ENCODE assay signal across 24 mouse cellular contexts in the genomic region with DNA sequence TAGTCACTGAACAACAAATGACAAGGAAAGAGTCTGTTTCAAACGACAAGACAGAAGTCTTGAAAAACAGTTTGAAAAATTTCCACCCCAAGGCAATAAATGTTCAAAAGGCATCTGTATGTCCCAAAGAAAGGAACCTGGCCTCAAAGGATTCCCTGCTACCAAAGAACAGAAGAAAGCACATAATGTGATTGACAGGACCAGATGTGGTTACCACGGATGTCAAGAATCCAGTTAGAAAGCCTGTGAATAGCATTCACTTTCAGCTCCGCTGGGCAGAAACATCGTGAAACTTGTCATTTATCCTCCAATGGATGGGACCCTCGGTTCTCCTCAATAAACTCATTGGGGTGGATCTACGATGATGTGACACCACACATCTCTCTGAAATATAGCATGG. TPM values are rescaled to one million over a fixed set of nuclear protein-coding genes. Genes with fewer than 3 reads are reported as not detected.
A peak's percentile ranks its signal among the peaks of the same experiment; 100 is the strongest.
DNase-seq lines count a peak whose midpoint lies in the region; ATAC-seq and TF ChIP-seq lines count a peak whose summit lies in the region.
"Had no signal": no experiment of that assay in that cellular context is flagged by ENCODE, and none has a peak within 500 bp of the region (broad histone marks: within the 10 kb centered on the region; RNA-seq: fewer than 3 reads in every experiment).

No protein-coding gene starts in this region.

- ATAC-seq in embryonic facial prominence, embryonic 11.5 days (replicated peaks; ENCODE audit: insufficient number of reproducible peaks, low FRiP score, low TSS enrichment, low read depth), result no peak
- no peak for ATAC-seq in midbrain, embryonic 14.5 days (ENCODE audit: low FRiP score, low TSS enrichment)
- ATAC-seq in limb, embryonic 14.5 days (ENCODE audit: low FRiP score, low read depth), result no peak
- ATAC-seq in heart, embryonic 11.5 days (replicated peaks; ENCODE audit: insufficient number of reproducible peaks, low FRiP score, low TSS enrichment), result no peak
- ATAC-seq: activated CD4-positive, CD25-positive, alpha-beta regulatory T cell, adult 4 months; forebrain, embryonic 13.5 days; forebrain, postnatal 0 days; intestine, embryonic 15.5 days; Patski had no signal

- no peak overlapping the region for H3K27ac ChIP-seq in embryonic facial prominence, embryonic 11.5 days (replicated peaks; ENCODE audit: low read depth, low read length)
- H3K27ac ChIP-seq in embryonic facial prominence, embryonic 10.5 days (replicated peaks), result no peak overlapping the region
- no peak overlapping the region for H3K27ac ChIP-seq in midbrain, embryonic 14.5 days (replicated peaks; ENCODE audit: low read depth, low read length)
- no peak overlapping the region for H3K27ac ChIP-seq in midbrain, embryonic 10.5 days (replicated peaks)
- H3K27ac ChIP-seq in limb, embryonic 14.5 days (replicated peaks; ENCODE audit: low read depth, low read length), result no peak overlapping the region
- no peak overlapping the region for H3K27ac ChIP-seq in heart, embryonic 11.5 days (ENCODE audit: low read depth, low read length)
- H3K27ac ChIP-seq: forebrain, embryonic 13.5 days; hindbrain, embryonic 13.5 days; intestine, embryonic 15.5 days had no signal

- H3K27me3 ChIP-seq in embryonic facial prominence, embryonic 11.5 days (ENCODE audit: control insufficient read depth, insufficient read depth, low read length), result no peaks in the 10 kb centered on the region
- H3K27me3 ChIP-seq in embryonic facial prominence, embryonic 10.5 days (replicated peaks; ENCODE audit: low read depth, poor library complexity, severe bottlenecking), result no peaks in the 10 kb centered on the region
- no peaks in the 10 kb centered on the region for H3K27me3 ChIP-seq in midbrain, embryonic 14.5 days (ENCODE audit: control insufficient read depth, insufficient read depth, low read length)
- H3K27me3 ChIP-seq in midbrain, embryonic 10.5 days (ENCODE audit: low read depth, poor library complexity, severe bottlenecking), result no peaks in the 10 kb centered on the region
- no peaks in the 10 kb centered on the region for H3K27me3 ChIP-seq in limb, embryonic 14.5 days (ENCODE audit: control insufficient read depth, insufficient read depth, low read length)
- H3K27me3 ChIP-seq in heart, embryonic 11.5 days (ENCODE audit: control insufficient read depth, insufficient read depth, low read length), result no peaks in the 10 kb centered on the region
- H3K27me3 ChIP-seq: forebrain, embryonic 13.5 days; hindbrain, embryonic 13.5 days; intestine, embryonic 15.5 days had no signal

- H3K4me1 ChIP-seq in embryonic facial prominence, embryonic 11.5 days (ENCODE audit: control insufficient read depth, insufficient read depth, low read length), result no peaks in the 10 kb centered on the region
- H3K4me1 ChIP-seq in embryonic facial prominence, embryonic 10.5 days, result no peaks in the 10 kb centered on the region
- H3K4me1 ChIP-seq in midbrain, embryonic 14.5 days (ENCODE audit: control insufficient read depth, insufficient read depth, low read length), result no peaks in the 10 kb centered on the region
- H3K4me1 ChIP-seq in midbrain, embryonic 10.5 days, result 0 out of 2 replicates have a peak, but pooled peaks cover 9% of the 10 kb centered on the region
- no peaks in the 10 kb centered on the region for H3K4me1 ChIP-seq in limb, embryonic 14.5 days (ENCODE audit: control insufficient read depth, insufficient read depth, low read length)
- H3K4me1 ChIP-seq in heart, embryonic 11.5 days (ENCODE audit: control insufficient read depth, insufficient read depth, low read length), result no peaks in the 10 kb centered on the region
- H3K4me1 ChIP-seq: forebrain, embryonic 13.5 days; hindbrain, embryonic 13.5 days; intestine, embryonic 15.5 days had no signal

- H3K4me3 ChIP-seq in embryonic facial prominence, embryonic 11.5 days (ENCODE audit: low read depth, low read length), result no peak overlapping the region
- no peak overlapping the region for H3K4me3 ChIP-seq in embryonic facial prominence, embryonic 10.5 days
- H3K4me3 ChIP-seq in midbrain, embryonic 14.5 days (replicated peaks; ENCODE audit: low read depth, low read length), result no peak overlapping the region
- no peak overlapping the region for H3K4me3 ChIP-seq in midbrain, embryonic 10.5 days
- no peak overlapping the region for H3K4me3 ChIP-seq in limb, embryonic 14.5 days (replicated peaks; ENCODE audit: low read length)
- H3K4me3 ChIP-seq in heart, embryonic 11.5 days (ENCODE audit: low read depth, low read length), result no peak overlapping the region
- H3K4me3 ChIP-seq: forebrain, embryonic 13.5 days; hindbrain, embryonic 13.5 days; intestine, embryonic 15.5 days had no signal

- no peaks in the 10 kb centered on the region for H3K9me3 ChIP-seq in embryonic facial prominence, embryonic 11.5 days (replicated peaks; ENCODE audit: control insufficient read depth, low read length)
- no peaks in the 10 kb centered on the region for H3K9me3 ChIP-seq in embryonic facial prominence, embryonic 10.5 days
- H3K9me3 ChIP-seq in midbrain, embryonic 14.5 days (ENCODE audit: control insufficient read depth, low read length), result no peaks in the 10 kb centered on the region
- H3K9me3 ChIP-seq in midbrain, embryonic 10.5 days (replicated peaks), result no peaks in the 10 kb centered on the region
- no peaks in the 10 kb centered on the region for H3K9me3 ChIP-seq in limb, embryonic 14.5 days (ENCODE audit: control insufficient read depth, low read length)
- no peaks in the 10 kb centered on the region for H3K9me3 ChIP-seq in heart, embryonic 11.5 days (replicated peaks; ENCODE audit: control insufficient read depth, low read length)
- H3K9me3 ChIP-seq: forebrain, embryonic 13.5 days; hindbrain, embryonic 13.5 days; intestine, embryonic 15.5 days had no signal

- H3K36me3 ChIP-seq in embryonic facial prominence, embryonic 11.5 days (replicated peaks; ENCODE audit: control insufficient read depth, insufficient read depth, low read depth, low read length), result no peaks in the 10 kb centered on the region
- H3K36me3 ChIP-seq in embryonic facial prominence, embryonic 10.5 days (replicated peaks), result no peaks in the 10 kb centered on the region
- no peaks in the 10 kb centered on the region for H3K36me3 ChIP-seq in midbrain, embryonic 14.5 days (ENCODE audit: control insufficient read depth, insufficient read depth, low read length)
- H3K36me3 ChIP-seq in midbrain, embryonic 10.5 days, result no peaks in the 10 kb centered on the region
- H3K36me3 ChIP-seq in limb, embryonic 14.5 days (ENCODE audit: control insufficient read depth, insufficient read depth, low read length), result no peaks in the 10 kb centered on the region
- no peaks in the 10 kb centered on the region for H3K36me3 ChIP-seq in heart, embryonic 11.5 days (ENCODE audit: control insufficient read depth, insufficient read depth, low read length)
- H3K36me3 ChIP-seq: hindbrain, embryonic 13.5 days; intestine, embryonic 15.5 days had no signal

- H3K4me2 ChIP-seq in embryonic facial prominence, embryonic 11.5 days (ENCODE audit: low read depth, low read length), result no peak overlapping the region
- no peak overlapping the region for H3K4me2 ChIP-seq in midbrain, embryonic 14.5 days (ENCODE audit: low read length)
- H3K4me2 ChIP-seq in limb, embryonic 14.5 days (replicated peaks; ENCODE audit: low read depth, low read length, severe bottlenecking), result no peak overlapping the region
- H3K4me2 ChIP-seq in heart, embryonic 11.5 days, result no peak overlapping the region
- H3K4me2 ChIP-seq: forebrain, embryonic 13.5 days; hindbrain, embryonic 13.5 days; intestine, embryonic 15.5 days had no signal

- H3K9ac ChIP-seq in embryonic facial prominence, embryonic 11.5 days (replicated peaks; ENCODE audit: low read length), result no peak overlapping the region
- H3K9ac ChIP-seq in midbrain, embryonic 14.5 days (replicated peaks; ENCODE audit: low read length), result no peak overlapping the region
- no peak overlapping the region for H3K9ac ChIP-seq in limb, embryonic 14.5 days (ENCODE audit: low read depth, low read length, severe bottlenecking)
- H3K9ac ChIP-seq in heart, embryonic 11.5 days (ENCODE audit: low read depth, low read length), result no peak overlapping the region
- H3K9ac ChIP-seq: forebrain, embryonic 13.5 days; forebrain, postnatal 0 days; hindbrain, embryonic 13.5 days; intestine, embryonic 15.5 days had no signal

- no peak for TF ChIP-seq POLR2A in limb, embryonic 14.5 days (IDR thresholded peaks at IDR 0.05; ENCODE audit: borderline replicate concordance, extremely low read depth, insufficient read depth, insufficient read length)

- DNase-seq in embryonic facial prominence, embryonic 11.5 days (ENCODE audit: low spot score), result peak; percentile 15
- no peak for DNase-seq in embryonic facial prominence, embryonic 10.5 days (ENCODE audit: low spot score)
- DNase-seq in midbrain, embryonic 14.5 days, result peak; percentile 2
- no peak for DNase-seq in midbrain, embryonic 10.5 days (ENCODE audit: low spot score)
- DNase-seq in limb, embryonic 14.5 days (ENCODE audit: low spot score), result peak; percentile 35
- no peak for DNase-seq in thymus, postnatal 14 days
- DNase-seq in heart, adult 18-20 months, result no peak
- DNase-seq: adrenal gland, postnatal 14 days; cerebellum, adult 18-20 months; cerebellum, adult 9-11 months; cerebellum, postnatal 36 days; forebrain, postnatal 0 days; gastrocnemius, postnatal 25 days; heart, postnatal 10 days; heart, postnatal 4 days had no signal

- 51% methylated on average over 6 of the region's 6 CpGs for WGBS in embryonic facial prominence, embryonic 11.5 days
- WGBS in embryonic facial prominence, embryonic 10.5 days, result 46% methylated on average over 6 of the region's 6 CpGs
- WGBS in midbrain, embryonic 14.5 days, result 18% methylated on average over 6 of the region's 6 CpGs
- WGBS in midbrain, embryonic 10.5 days, result 46% methylated on average over 6 of the region's 6 CpGs
- 73% methylated on average over 6 of the region's 6 CpGs for WGBS in limb, embryonic 14.5 days
- 74% methylated on average over 6 of the region's 6 CpGs for WGBS in heart, embryonic 11.5 days (ENCODE audit: insufficient replicate concordance)

RNA-seq across cellular contexts. Expression of a gene that starts 2.2 kb away (rescaled TPM):
- not detected in 2 replicates for polyA plus RNA-seq in embryonic facial prominence, embryonic 11.5 days (2014; fragmentation: Nextera tagmentation; extraction: Ambion mirVana)
- polyA plus RNA-seq in embryonic facial prominence, embryonic 10.5 days (2016; fragmentation: Nextera tagmentation; extraction: Ambion mirVana), result not detected in 2 replicates
- not detected in 2 replicates for polyA plus RNA-seq in midbrain, embryonic 14.5 days (2014; fragmentation: Nextera tagmentation; extraction: Ambion mirVana)
- not detected in 2 replicates for polyA plus RNA-seq in midbrain, embryonic 10.5 days (2016; fragmentation: Nextera tagmentation; extraction: Ambion mirVana)
- 0.06 and 0.08 TPM in 2 replicates for polyA plus RNA-seq in limb, embryonic 14.5 days (2012; rRNA removed)
- 0.08 and 0.19 TPM in 2 replicates for polyA plus RNA-seq in limb, embryonic 14.5 days (2014; fragmentation: Nextera tagmentation; extraction: Ambion mirVana)
- polyA plus RNA-seq in heart, embryonic 11.5 days (2014; fragmentation: Nextera tagmentation; extraction: Ambion mirVana), result not detected in 2 replicates
- under 1 TPM; 0.20 to 0.28 TPM for total RNA-seq in heart, adult 18-20 months (2021)
- total RNA-seq: CH12.LX; forebrain, postnatal 0 days; granulocyte monocyte progenitor cell, adult 5-6 weeks had no signal
- polyA plus RNA-seq: activated CD4-positive, CD25-positive, alpha-beta regulatory T cell, adult 4 months; forebrain, embryonic 13.5 days; forebrain, postnatal 0 days; heart, embryonic 14.5 days; hindbrain, embryonic 13.5 days; intestine, embryonic 15.5 days; Patski had no signal

Comparison
In these comparisons a context has a peak if more than half of its experiments do, and no peak if none do; other contexts are left out.
1. DNase-seq: peak in embryonic facial prominence, embryonic 11.5 days (single experiment), midbrain, embryonic 14.5 days (single experiment) and limb, embryonic 14.5 days (single experiment); none in embryonic facial prominence, embryonic 10.5 days (single experiment), midbrain, embryonic 10.5 days (single experiment), thymus, postnatal 14 days (single experiment) and heart, adult 18-20 months (0 of 2).